Mouse (Mus musculus) embryo, embryonic 11.5 days (tissue): ENCODE results near the gene Gdf1.

Experiments
- DNase-seq: peaks from one replicate; pipeline ENCODE4 v3.0.0-alpha.2; 2012; ENCODE audit warnings: low read depth, low spot score

Gene Gdf1

DNA sequence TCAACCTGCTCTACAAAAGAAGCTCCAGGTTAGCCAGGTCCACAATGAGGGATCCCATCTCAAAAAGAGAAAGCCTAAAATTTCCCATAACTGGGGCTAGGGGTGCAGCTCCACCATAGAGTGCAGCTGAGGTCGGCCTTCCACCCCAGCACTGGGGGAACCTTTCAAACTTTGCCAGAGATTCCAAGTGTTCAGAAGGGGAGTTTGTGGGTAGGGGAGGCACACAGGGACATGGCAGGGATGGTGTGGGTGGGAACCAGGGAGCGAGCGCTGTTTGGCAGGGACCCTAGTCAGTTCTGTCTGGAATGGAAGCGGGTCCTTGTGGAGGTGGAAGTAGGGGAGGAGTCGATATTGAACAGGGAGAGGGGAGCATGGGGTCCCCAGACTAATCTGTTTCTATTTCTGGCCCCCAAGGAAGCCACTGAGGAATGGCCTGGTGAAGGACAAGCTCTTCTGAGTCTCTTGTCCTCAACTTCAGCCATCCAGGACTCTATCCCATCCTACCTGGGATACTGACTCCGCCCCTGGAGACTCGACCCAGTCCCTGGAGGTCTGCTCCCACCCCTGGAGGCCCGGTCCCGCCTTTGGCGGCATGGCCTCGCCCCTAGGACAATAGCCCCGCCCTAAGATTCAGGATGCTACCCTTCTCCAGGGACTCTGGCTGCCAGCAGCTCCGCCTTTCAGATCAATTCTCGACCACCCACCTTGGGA lies at the start of gene Gdf1:
Gene Gdf1, plus strand, starts transcription at position 694 of the 711 bp plus-strand sequence.
- no peak for DNase-seq

DNA sequence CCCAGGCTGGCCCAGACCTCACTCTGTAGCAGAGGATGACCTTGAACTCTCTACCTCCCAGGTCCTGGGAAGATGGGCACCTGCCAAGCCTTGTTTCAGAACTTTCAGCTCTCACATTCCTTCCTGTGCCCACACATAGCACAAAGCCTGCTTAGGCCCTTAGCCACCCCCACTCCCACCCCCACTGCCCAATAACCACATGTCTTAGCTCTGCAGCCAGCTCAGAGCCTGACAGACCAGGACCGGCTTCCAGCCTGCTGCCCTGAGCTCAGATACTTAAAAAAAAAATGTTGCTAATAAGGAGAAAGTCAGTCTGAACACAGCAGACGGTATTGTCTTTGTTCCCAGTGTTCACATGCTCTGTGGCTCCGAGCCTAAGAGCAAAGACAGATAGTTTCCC lies 48.6 kb upstream of the Gdf1 start:
- DNase-seq, result no peak

DNA sequence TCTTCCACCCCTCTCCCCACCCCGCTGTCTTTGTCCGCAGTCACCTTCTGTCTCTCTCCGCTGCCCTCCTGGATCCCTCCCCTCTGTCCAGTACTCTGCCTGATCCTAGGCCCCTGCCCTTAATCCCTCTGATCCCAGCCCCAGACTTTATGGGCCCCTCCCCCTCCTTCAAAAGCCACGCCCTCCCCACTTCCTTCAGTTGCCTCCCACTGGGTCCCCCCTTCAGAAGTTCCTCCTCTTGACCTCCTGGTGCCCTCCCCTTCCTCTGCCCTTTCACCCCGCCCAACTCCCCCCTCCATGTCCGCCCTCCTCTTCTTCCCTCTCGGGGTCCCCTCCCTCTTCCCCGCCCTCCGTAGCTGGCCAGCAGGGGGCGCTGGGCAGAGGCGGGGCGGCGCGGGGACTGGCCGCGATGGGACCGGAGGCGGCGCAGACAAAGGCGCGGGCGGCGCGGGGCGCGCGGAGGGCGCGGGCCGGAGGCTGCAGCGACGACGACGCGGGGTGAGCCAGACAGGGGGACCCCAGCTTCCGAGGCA lies 46.9 kb upstream of the Gdf1 start, which contains the start of gene Homer3:
Gene Homer3, plus strand, starts transcription at position 225 of the 533 bp plus-strand sequence.
- peak; percentile 84 for DNase-seq

DNA sequence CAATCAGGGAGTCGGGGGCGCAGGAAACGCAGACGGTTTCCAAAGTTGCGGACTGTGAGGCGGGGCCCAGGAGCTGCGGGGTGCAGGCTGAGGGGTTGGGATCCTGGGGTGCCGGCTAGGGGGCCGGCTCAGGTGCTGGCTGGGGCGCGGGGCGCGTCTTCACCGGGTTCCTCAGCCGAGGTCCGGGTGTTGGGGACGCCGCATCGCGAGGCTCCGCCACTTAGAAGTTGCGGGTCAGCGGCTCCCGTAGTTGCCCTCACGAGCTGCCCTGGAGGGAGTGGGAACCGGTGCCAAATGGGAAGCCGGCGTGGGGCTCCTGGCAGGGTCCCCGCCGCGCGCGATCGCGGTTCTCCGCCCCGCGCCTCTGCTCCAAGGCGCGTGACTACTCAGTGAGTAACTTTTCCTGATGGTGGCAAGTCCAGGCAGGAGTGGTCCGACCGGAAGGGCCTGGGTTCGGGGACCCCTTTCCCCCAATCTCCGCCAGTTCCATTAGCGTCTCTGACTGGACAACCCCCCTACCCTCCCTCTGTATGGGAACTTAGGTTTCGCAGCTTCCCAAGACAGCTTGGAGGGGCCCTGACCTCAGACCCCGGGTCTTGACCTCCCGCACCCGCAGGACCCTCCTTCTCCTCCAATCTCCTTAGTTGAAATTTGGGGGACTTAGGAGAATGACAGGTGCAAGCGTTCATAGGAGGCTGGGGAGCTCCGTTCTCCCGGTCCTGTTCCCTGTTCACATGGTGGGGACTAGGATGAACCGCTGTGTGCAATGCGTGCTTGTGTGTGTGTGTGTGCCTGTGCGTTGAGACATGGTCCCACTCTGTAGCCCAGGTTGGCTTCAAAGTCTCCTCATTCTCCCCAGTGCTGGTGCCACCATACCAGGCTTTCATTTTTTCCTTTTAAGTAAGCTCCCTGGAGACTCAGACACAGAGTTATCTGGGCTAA lies 46.2 kb upstream of the Gdf1 start:
- no peak for DNase-seq

DNA sequence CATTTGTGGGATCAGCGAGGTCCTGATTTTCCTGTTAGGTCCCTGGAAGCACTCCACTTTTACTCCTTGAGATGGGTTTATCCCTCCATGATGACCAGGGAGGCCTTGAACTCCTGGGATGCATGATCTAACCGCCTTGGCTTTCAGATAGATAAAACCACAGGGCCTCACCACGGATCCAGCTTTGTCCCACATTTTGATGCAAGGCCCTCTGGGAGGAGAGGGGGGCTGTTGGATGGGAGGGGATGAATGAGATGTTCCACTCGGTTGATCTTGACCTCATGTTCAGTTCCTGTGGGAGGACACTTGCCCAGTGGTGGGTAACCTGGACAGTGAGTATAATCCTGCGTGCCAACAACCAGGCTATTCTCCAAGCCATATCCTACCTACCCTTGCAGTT lies 45.2 kb upstream of the Gdf1 start:
- no peak for DNase-seq

DNA sequence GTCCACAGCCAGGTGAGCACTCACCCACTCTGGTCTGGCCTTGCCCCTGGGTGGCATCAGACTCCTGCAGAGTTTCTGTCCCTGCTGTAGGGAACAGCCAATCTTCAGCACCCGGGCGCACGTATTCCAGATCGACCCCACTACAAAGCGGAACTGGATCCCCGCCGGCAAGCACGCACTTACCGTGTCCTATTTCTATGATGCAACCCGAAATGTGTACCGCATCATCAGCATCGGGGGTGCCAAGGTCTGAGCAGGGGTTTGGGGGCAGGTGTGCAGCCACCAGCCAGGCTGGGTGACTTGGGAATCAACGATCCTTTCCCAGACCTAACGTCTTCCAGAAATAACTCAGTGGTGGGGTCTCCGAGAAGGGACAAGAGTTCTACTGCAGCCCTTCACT lies 44.3 kb upstream of the Gdf1 start:
- DNase-seq, result no peak

GRCm38 (mm10) chr8:70286737-70287136 lies 42.9 kb upstream of the Gdf1 start:
- DNase-seq, result no peak

- no peak for DNase-seq
These were observed 35.6 kb upstream of the Gdf1 start for GRCm38 (mm10) chr8:70293988-70294405.

GRCm38 (mm10) chr8:70300881-70301280 lies 28.7 kb upstream of the Gdf1 start:
- no peak for DNase-seq

- DNase-seq, result peak; percentile 89
These were observed 27.2 kb upstream of the Gdf1 start, which contains the start of the genes Ddx49 and Cope for GRCm38 (mm10) chr8:70302358-70302890. Gene Ddx49, minus strand, starts transcription at chr8:70302489. Gene Cope, plus strand, starts transcription at chr8:70302518.

GRCm38 (mm10) chr8:70302901-70303300 lies 26.7 kb upstream of the Gdf1 start:
- no peak for DNase-seq

GRCm38 (mm10) chr8:70309311-70309710 lies 20.3 kb upstream of the Gdf1 start:
- no peak for DNase-seq

GRCm38 (mm10) chr8:70313399-70313798 lies 16.2 kb upstream of the Gdf1 start:
- DNase-seq, result no peak

GRCm38 (mm10) chr8:70315624-70316510 lies 13.8 kb upstream of the Gdf1 start, which contains the start of gene Cers1:
Gene Cers1, plus strand, starts transcription at chr8:70315775.
- DNase-seq, result no peak

DNA sequence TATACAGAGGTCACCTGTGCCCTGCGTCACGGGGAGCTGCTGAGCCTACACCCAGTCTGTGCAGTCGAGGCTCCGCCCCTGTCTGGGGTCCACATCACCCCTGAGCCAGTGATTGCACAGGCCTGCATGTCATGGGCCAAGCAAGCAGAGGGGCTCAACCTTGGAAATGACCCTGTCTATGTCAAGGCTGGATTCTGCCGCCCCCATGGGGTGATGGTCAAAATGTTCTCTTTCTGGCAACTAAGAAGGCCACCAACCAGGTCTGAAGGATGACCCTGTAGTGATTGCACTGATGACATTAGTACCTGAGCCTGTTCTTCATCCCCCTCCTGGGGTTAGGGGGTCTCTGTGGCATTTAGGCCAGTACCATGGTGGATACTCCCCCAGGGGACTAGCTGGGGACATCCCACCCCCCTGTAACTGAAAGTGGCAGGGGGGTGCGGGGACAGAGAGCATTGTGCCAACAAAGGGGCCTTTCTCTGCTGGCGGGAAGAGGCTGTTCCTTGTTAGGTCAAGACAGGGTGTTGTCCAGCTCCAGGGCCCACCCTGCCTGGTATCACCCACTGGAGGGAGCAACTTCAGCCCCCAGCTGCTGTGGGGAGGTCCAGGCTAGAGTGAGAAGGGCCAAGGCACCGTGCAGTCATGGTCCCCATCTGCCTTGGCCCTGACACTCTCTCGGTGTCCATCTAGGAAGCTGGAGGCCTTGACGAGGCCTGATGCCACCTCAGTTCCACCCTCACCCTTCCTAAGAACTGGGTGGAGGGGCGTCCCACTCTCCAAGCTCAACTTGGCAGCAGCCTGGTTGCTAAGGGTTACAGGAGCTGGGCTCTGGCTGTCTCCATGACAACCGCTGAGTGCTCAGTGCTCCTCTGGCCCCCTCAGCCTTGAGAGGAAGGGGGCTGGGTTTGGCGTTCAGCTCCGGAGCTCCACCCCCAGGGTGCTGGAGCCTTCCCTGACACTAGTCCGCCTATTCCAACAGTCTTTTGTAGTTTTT lies 12.8 kb upstream of the Gdf1 start:
- peak; percentile 79 for DNase-seq

DNA sequence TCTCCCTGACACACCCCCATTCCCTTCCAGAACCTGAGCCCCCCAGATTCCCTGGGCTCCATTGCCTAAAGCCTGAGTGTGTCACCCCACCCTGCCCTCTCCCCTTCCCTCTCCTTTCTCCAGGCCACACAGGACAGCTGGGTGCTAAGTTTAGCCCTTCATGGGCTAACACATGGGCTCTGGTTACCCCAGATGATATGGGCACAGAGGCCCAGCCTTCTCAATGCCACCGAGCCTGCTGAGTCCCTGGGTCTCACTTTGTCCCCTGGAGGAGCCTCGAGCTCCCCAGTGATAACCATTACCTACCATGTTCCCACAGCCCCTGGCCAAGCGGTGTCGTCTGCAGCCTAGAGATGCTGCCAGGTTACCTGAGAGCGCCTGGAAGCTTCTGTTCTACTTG lies 11.7 kb upstream of the Gdf1 start:
- DNase-seq, result no peak

GRCm38 (mm10) chr8:70323716-70324115 lies 5.9 kb upstream of the Gdf1 start:
- DNase-seq, result no peak

GRCm38 (mm10) chr8:70327512-70327911 lies 2.1 kb upstream of the Gdf1 start:
- DNase-seq, result no peak
